Mouse (Mus musculus): ENCODE data around the gene Rab20.

GRCm38 (mm10) chr8:11414304-11414703 lies 64.2 kb downstream of the Rab20 start:
- TF ChIP-seq CTCF (IDR thresholded peaks at IDR 0.05; ENCODE audit: low read depth, low read length), result no peak
- no peak for TF ChIP-seq POLR2A (IDR thresholded peaks at IDR 0.05; ENCODE audit: borderline replicate concordance, low read depth, low read length)
